Mouse (Mus musculus) C2C12 (cell line): ENCODE results near the gene Slc25a42.

Source experiments
- CTCF ChIP-seq: IDR thresholded peaks from one replicate; pipeline ENCODE4 v1.5.1; 2011; ENCODE audit not compliant: control insufficient read depth, insufficient read depth, insufficient read length
- MAX ChIP-seq: IDR thresholded peaks from one replicate; pipeline ENCODE4 v1.6.1; 2011; ENCODE audit warnings: mild to moderate bottlenecking, control low read depth

- TF ChIP-seq CTCF (no peak), MAX (no peak)
Measured at GRCm38 (mm10) chr8:70204757-70205156, 7.3 kb downstream of the Slc25a42 start.
